Mouse (Mus musculus) ES-E14 (cell line): Measurements from ENCODE around the gene Nxph4. TPM values are rescaled to one million over a fixed set of nuclear protein-coding genes. Genes with fewer than 3 reads are reported as not detected.

Experiments used
- DNase-seq: peaks from one replicate; pipeline ENCODE4 v3.0.0-alpha.2; 2013; ENCODE audit warnings: low read depth, low spot score
- H3K27ac ChIP-seq: 2 replicates; pipeline ENCODE4 v1.5.1; 2012; ENCODE audit warnings: low read depth, mild to moderate bottlenecking, low read length, moderate library complexity, mixed read lengths; ENCODE audit not compliant: poor library complexity, insufficient read depth, severe bottlenecking
- H3K36me3 ChIP-seq: 2 replicates; pipeline ENCODE4 v1.6.1; 2012; ENCODE audit warnings: mild to moderate bottlenecking, low read length, moderate library complexity, mixed read lengths; ENCODE audit not compliant: control insufficient read depth, poor library complexity, insufficient read depth, severe bottlenecking
- H3K4me1 ChIP-seq, 2 experiments: fragments of 150-350 bp in 1 of 2; sonication (generic) in 1 of 2; 2 replicates each; pipeline ENCODE4 v1.6.1; 2012; ENCODE audit warnings: low read length in 2 of 2, mild to moderate bottlenecking in 1 of 2, mixed read lengths in 1 of 2; ENCODE audit not compliant: control insufficient read depth in 2 of 2, insufficient read depth in 2 of 2, poor library complexity in 1 of 2
- H3K4me3 ChIP-seq, 2 experiments: fragments of 150-350 bp in 1 of 2; sonication (generic) in 1 of 2; 2 replicates each; pipeline ENCODE4 v1.5.1; 2012; ENCODE audit warnings: low read length in 2 of 2, low read depth in 1 of 2, mild to moderate bottlenecking in 1 of 2, mixed read lengths in 1 of 2; ENCODE audit not compliant: insufficient read depth in 1 of 2, poor library complexity in 1 of 2, severe bottlenecking in 1 of 2
- H3K9ac ChIP-seq: 2 replicates; pipeline ENCODE4 v1.6.1; 2012; ENCODE audit warnings: low read depth, mild to moderate bottlenecking, low read length, mixed read lengths; ENCODE audit not compliant: poor library complexity, insufficient read depth, severe bottlenecking
- H3K9me3 ChIP-seq: fragments of 150-350 bp; sonication (generic); 2 replicates; pipeline ENCODE4 v1.6.1; 2012; ENCODE audit warnings: low read depth, mild to moderate bottlenecking, low read length; ENCODE audit not compliant: control insufficient read depth, insufficient read depth
- CHD2 ChIP-seq: IDR thresholded peaks from 2 replicates; pipeline ENCODE4 v1.6.1; 2014; ENCODE audit warnings: mild to moderate bottlenecking, low read depth, low read length, inconsistent platforms
- HCFC1 ChIP-seq: IDR thresholded peaks from 2 replicates; pipeline ENCODE4 v1.6.1; 2012; ENCODE audit warnings: low read length, inconsistent platforms, borderline replicate concordance; ENCODE audit not compliant: insufficient read depth
- MAFK ChIP-seq: IDR thresholded peaks from 2 replicates; pipeline ENCODE4 v1.6.1; 2014; ENCODE audit warnings: mild to moderate bottlenecking, low read depth, low read length, inconsistent platforms; ENCODE audit not compliant: insufficient read depth
- ZC3H11A ChIP-seq: IDR thresholded peaks from 2 replicates; pipeline ENCODE4 v1.6.1; 2012; ENCODE audit warnings: low read depth, mild to moderate bottlenecking, inconsistent platforms, low read length, borderline replicate concordance
- ZNF384 ChIP-seq: IDR thresholded peaks from 2 replicates; pipeline ENCODE4 v1.6.1; 2012; ENCODE audit warnings: low read depth, low read length, inconsistent platforms
- in situ Hi-C, 2 experiments: fragments of 600-800 bp; cut with MboI; formaldehyde crosslinking; loops; one replicate each; pipeline ENCODE4 v1.15.1; 2025; ENCODE audit warnings: low sequenced_read_pairs in 2 of 2, inconsistent platforms in 1 of 2; ENCODE audit not compliant: unreplicated experiment in 2 of 2
- total RNA-seq: library from RNA; depleted of rRNA; stranded (reverse); fragments of 300-350 nt; gene quantifications from 2 replicates; pipeline ENCODE4 v1.2.3, GENCODE M21; 2012

Gene Nxph4
- total RNA-seq, 1 experiment = 0.76 TPM

GRCm38 (mm10) chr10:127549892-127550291 is 15.5 kb upstream of the Nxph4 start:
- TF ChIP-seq MAFK = no peak
- TF ChIP-seq HCFC1 = no peak
- no peak for TF ChIP-seq ZNF384
- no peak for TF ChIP-seq ZC3H11A
- TF ChIP-seq CHD2 = no peak
- in situ Hi-C loops = no loop called here
- Histone ChIP-seq H3K9me3 (no peaks in the 10 kb centered on the region), H3K4me1 (no peaks in the 10 kb centered on the region), H3K4me3 (no peak overlapping the region), H3K27ac (no peak overlapping the region), H3K36me3 (peaks cover 12% of the 10 kb centered on the region; the same call in 1 of the 2 replicates), H3K9ac (no peak overlapping the region)
- DNase-seq = no peak

GRCm38 (mm10) chr10:127548236-127548635 is 13.9 kb upstream of the Nxph4 start:
- Histone ChIP-seq H3K9me3 (no peaks in the 10 kb centered on the region), H3K36me3 (peaks cover 3% of the 10 kb centered on the region; the same call in 1 of the 2 replicates), H3K9ac (no peak overlapping the region), H3K27ac (no peak overlapping the region), H3K4me3 (no peak overlapping the region), H3K4me1 (no peaks in the 10 kb centered on the region)
- DNase-seq = no peak
- no peak for TF ChIP-seq MAFK
- TF ChIP-seq ZC3H11A = no peak
- TF ChIP-seq CHD2 = no peak
- no peak for TF ChIP-seq ZNF384
- no peak for TF ChIP-seq HCFC1
- in situ Hi-C loops = no loop called here

- H3K4me1 ChIP-seq = no peaks in the 10 kb centered on the region
- in situ Hi-C loops = no loop called here
- no peaks in the 10 kb centered on the region for H3K9me3 ChIP-seq
- H3K36me3 ChIP-seq = peaks cover 2% of the 10 kb centered on the region; the same call in 1 of the 2 replicates
- no peak overlapping the region for H3K9ac ChIP-seq
- no peak overlapping the region for H3K27ac ChIP-seq
- TF ChIP-seq MAFK = no peak
- TF ChIP-seq ZC3H11A = no peak
- no peak for TF ChIP-seq ZNF384
- no peak for TF ChIP-seq HCFC1
- TF ChIP-seq CHD2 = no peak
- no peak for DNase-seq
- no peak overlapping the region for H3K4me3 ChIP-seq
Observed at GRCm38 (mm10) chr10:127546505-127546904, 12.1 kb upstream of the Nxph4 start.

GRCm38 (mm10) chr10:127544375-127544774 is 10.0 kb upstream of the Nxph4 start:
- H3K27ac ChIP-seq = no peak overlapping the region
- H3K9ac ChIP-seq = no peak overlapping the region
- H3K4me3 ChIP-seq = no peak overlapping the region
- in situ Hi-C loops = no loop called here
- H3K36me3 ChIP-seq = no peaks in the 10 kb centered on the region; the same call in 1 of the 2 replicates
- no peaks in the 10 kb centered on the region for H3K9me3 ChIP-seq
- DNase-seq = no peak
- H3K4me1 ChIP-seq = peaks cover 0 to 7% of the 10 kb centered on the region in 2 experiments; a peak in 2 of 4 replicates
- no peak for TF ChIP-seq ZC3H11A
- no peak for TF ChIP-seq CHD2
- TF ChIP-seq HCFC1 = no peak
- TF ChIP-seq MAFK = no peak
- TF ChIP-seq ZNF384 = no peak

GRCm38 (mm10) chr10:127543916-127544315 is 9.6 kb upstream of the Nxph4 start:
- no peak overlapping the region for H3K27ac ChIP-seq
- H3K36me3 ChIP-seq = no peaks in the 10 kb centered on the region; the same call in 1 of the 2 replicates
- no peak overlapping the region for H3K9ac ChIP-seq
- H3K9me3 ChIP-seq = no peaks in the 10 kb centered on the region
- in situ Hi-C loops = no loop called here
- no peak for DNase-seq
- H3K4me1 ChIP-seq = peaks cover 0 to 11% of the 10 kb centered on the region in 2 experiments; a peak in 2 of 4 replicates
- no peak overlapping the region for H3K4me3 ChIP-seq
- no peak for TF ChIP-seq ZC3H11A
- no peak for TF ChIP-seq MAFK
- no peak for TF ChIP-seq HCFC1
- TF ChIP-seq CHD2 = no peak
- no peak for TF ChIP-seq ZNF384
